Mouse (Mus musculus): ENCODE data around the gene Zfp526.

- no peak for TF ChIP-seq CTCF (IDR thresholded peaks at IDR 0.05; ENCODE audit: low read depth, low read length)
- no peak for TF ChIP-seq POLR2AphosphoS5 (IDR thresholded peaks at IDR 0.05; ENCODE audit: insufficient replicate concordance, low read depth, low read length)
- no peak for TF ChIP-seq GATA1 (IDR thresholded peaks at IDR 0.05; ENCODE audit: borderline replicate concordance, low read length)
- TF ChIP-seq TAL1 (conservative IDR thresholded peaks at IDR 0.05; ENCODE audit: low read depth, low read length): no peak
- no peak for TF ChIP-seq GATA2 (IDR thresholded peaks at IDR 0.05; ENCODE audit: borderline replicate concordance, low read depth, low read length)
Observed at GRCm38 (mm10) chr7:25233061-25233460, 11.8 kb downstream of the Zfp526 start.

Measured in G1E (cell line).